Mouse (Mus musculus): ENCODE data around the gene Zmym5. TPM values are rescaled to one million over a fixed set of nuclear protein-coding genes. Genes with fewer than 3 reads are reported as not detected.
A peak's percentile ranks its signal among the peaks of the same experiment; 100 is the strongest.
"Not testable (repeated sequence)": the region's sequence is repeated elsewhere in the genome, so short reads cannot be mapped to it uniquely, and the experiment has no call there.

Zmym5 gene
- polyA plus RNA-seq, 1 experiment from 2014 or later, result 31.5 TPM

DNA sequence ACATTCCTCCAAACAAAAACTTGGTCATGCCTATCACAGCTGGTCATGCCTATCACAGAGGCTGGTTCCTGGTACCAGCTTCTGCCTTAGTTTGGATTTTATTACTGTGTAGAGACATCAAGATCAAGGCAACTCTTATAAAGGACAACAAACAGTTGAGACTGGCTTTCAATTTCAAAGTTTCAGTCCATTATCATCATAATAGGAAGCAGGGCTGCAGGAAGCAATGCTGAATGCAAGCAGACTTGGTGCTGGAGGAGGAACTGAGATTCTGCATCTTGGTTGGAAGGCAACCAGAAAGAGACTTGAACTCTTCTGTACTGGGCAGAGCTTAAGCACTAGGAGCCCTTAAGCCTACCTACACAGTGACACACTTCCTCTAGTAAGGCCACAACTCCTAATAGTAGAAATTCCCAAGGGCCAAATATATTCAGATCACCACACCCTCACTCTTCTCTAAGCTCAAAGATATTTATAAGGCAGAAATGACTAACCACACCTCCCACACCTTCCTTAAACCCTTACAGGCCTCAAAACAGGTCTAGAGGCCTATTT, 19.1 kb upstream of the Zmym5 start:
- H3K9ac ChIP-seq (replicated peaks; ENCODE audit: low read length), result no peak overlapping the region
- no peaks in the 10 kb centered on the region for H3K27me3 ChIP-seq (ENCODE audit: control insufficient read depth, insufficient read depth, low read length)
- no peak overlapping the region for H3K4me3 ChIP-seq (replicated peaks; ENCODE audit: low read depth, low read length)
- no peaks in the 10 kb centered on the region for H3K36me3 ChIP-seq (ENCODE audit: control insufficient read depth, insufficient read depth, low read length)
- H3K9me3 ChIP-seq (ENCODE audit: control insufficient read depth, low read length), result no peaks in the 10 kb centered on the region
- no peak overlapping the region for H3K4me2 ChIP-seq (ENCODE audit: low read length)
- ATAC-seq (ENCODE audit: low FRiP score, low TSS enrichment) (no peak), DNase-seq (no peak)
- no peak overlapping the region for H3K27ac ChIP-seq (replicated peaks; ENCODE audit: low read depth, low read length)
- no peaks in the 10 kb centered on the region for H3K4me1 ChIP-seq (ENCODE audit: control insufficient read depth, insufficient read depth, low read length)

- no peaks in the 10 kb centered on the region for H3K36me3 ChIP-seq (ENCODE audit: control insufficient read depth, insufficient read depth, low read length)
- ATAC-seq (ENCODE audit: low FRiP score, low TSS enrichment) (no peak), DNase-seq (no peak)
- no peaks in the 10 kb centered on the region for H3K27me3 ChIP-seq (ENCODE audit: control insufficient read depth, insufficient read depth, low read length)
- H3K4me1 ChIP-seq (ENCODE audit: control insufficient read depth, insufficient read depth, low read length), result no peaks in the 10 kb centered on the region
- H3K4me2 ChIP-seq (ENCODE audit: low read length), result no peak overlapping the region
- H3K4me3 ChIP-seq (replicated peaks; ENCODE audit: low read depth, low read length), result no peak overlapping the region
- no peak overlapping the region for H3K9ac ChIP-seq (replicated peaks; ENCODE audit: low read length)
- no peak overlapping the region for H3K27ac ChIP-seq (replicated peaks; ENCODE audit: low read depth, low read length)
- H3K9me3 ChIP-seq (ENCODE audit: control insufficient read depth, low read length), result 0 out of 2 replicates have a peak, but pooled peaks cover 2% of the 10 kb centered on the region
Observed at GRCm38 (mm10) chr14:56824562-56824961, 13.0 kb upstream of the Zmym5 start.

GRCm38 (mm10) chr14:56817616-56818015, 6.1 kb upstream of the Zmym5 start:
- no peaks in the 10 kb centered on the region for H3K27me3 ChIP-seq (ENCODE audit: control insufficient read depth, insufficient read depth, low read length)
- H3K27ac ChIP-seq (replicated peaks; ENCODE audit: low read depth, low read length), result no peak overlapping the region
- H3K9ac ChIP-seq (replicated peaks; ENCODE audit: low read length), result no peak overlapping the region
- H3K36me3 ChIP-seq (ENCODE audit: control insufficient read depth, insufficient read depth, low read length), result no peaks in the 10 kb centered on the region
- 2% methylated on average over 11 of the region's 11 CpGs for WGBS
- H3K4me3 ChIP-seq (replicated peaks; ENCODE audit: low read depth, low read length), result no peak overlapping the region
- 0 out of 2 replicates have a peak, but pooled peaks cover 2% of the 10 kb centered on the region for H3K9me3 ChIP-seq (ENCODE audit: control insufficient read depth, low read length)
- DNase-seq, result no peak
- H3K4me1 ChIP-seq (ENCODE audit: control insufficient read depth, insufficient read depth, low read length), result peaks cover 7% of the 10 kb centered on the region
- H3K4me2 ChIP-seq (ENCODE audit: low read length), result peak overlapping the region; percentile 10; the same call in 1 of the 2 replicates
- no peak for ATAC-seq (ENCODE audit: low FRiP score, low TSS enrichment)

DNA sequence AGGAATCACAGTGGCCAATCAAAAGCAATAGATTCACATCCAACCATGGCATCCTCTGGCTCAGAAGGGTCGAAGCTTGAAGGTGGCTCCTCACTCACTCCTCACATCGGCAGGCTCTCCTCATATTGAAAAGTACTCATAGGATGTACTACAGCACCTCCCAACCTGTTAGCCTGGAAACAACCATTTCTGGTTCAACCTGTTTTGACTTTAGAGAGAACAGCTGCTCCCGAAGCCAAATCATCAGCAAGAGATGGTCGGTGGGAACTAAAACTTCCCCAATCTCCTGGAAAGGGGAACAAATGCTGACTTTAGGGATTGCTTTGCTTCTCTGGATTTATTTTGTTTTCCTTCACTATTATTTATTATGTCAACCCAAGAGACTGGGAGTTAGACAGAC, 5.6 kb upstream of the Zmym5 start:
- Histone ChIP-seq H3K9me3 (ENCODE audit: control insufficient read depth, low read length) (0 out of 2 replicates have a peak, but pooled peaks cover 2% of the 10 kb centered on the region), H3K4me2 (ENCODE audit: low read length) (no peak overlapping the region), H3K27ac (replicated peaks; ENCODE audit: low read depth, low read length) (no peak overlapping the region), H3K36me3 (ENCODE audit: control insufficient read depth, insufficient read depth, low read length) (no peaks in the 10 kb centered on the region), H3K27me3 (ENCODE audit: control insufficient read depth, insufficient read depth, low read length) (no peaks in the 10 kb centered on the region), H3K4me3 (replicated peaks; ENCODE audit: low read depth, low read length) (no peak overlapping the region), H3K9ac (replicated peaks; ENCODE audit: low read length) (no peak overlapping the region), H3K4me1 (ENCODE audit: control insufficient read depth, insufficient read depth, low read length) (peaks cover 7% of the 10 kb centered on the region)
- WGBS, result 82% methylated on average over 4 of the region's 4 CpGs
- ATAC-seq (ENCODE audit: low FRiP score, low TSS enrichment) (no peak), DNase-seq (no peak)

DNA sequence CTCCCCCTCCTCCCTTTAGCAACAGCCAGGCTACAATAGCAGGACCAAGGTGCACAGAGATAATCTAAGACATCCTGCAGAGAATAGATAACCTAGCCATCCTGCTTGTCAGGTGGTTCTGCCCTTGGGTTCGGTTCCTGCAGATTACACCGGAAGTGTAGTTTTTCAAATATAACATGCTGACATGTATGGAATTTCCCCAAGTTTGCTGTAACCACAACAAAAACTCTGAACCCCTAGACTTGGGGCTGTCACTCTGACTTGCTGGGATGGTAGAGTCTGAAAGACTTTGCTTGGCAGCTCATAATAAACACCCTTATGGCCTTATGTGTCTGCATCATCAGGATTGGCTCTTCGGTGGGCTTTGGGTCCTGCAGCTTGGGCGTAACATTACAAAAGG, 5.0 kb upstream of the Zmym5 start:
- Histone ChIP-seq H3K4me2 (ENCODE audit: low read length) (no peak overlapping the region), H3K27ac (replicated peaks; ENCODE audit: low read depth, low read length) (no peak overlapping the region), H3K9ac (replicated peaks; ENCODE audit: low read length) (no peak overlapping the region), H3K27me3 (ENCODE audit: control insufficient read depth, insufficient read depth, low read length) (no peaks in the 10 kb centered on the region), H3K4me3 (replicated peaks; ENCODE audit: low read depth, low read length) (no peak overlapping the region), H3K4me1 (ENCODE audit: control insufficient read depth, insufficient read depth, low read length) (peaks cover 7% of the 10 kb centered on the region), H3K9me3 (ENCODE audit: control insufficient read depth, low read length) (0 out of 2 replicates have a peak, but pooled peaks cover 2% of the 10 kb centered on the region), H3K36me3 (ENCODE audit: control insufficient read depth, insufficient read depth, low read length) (no peaks in the 10 kb centered on the region)
- ATAC-seq (ENCODE audit: low FRiP score, low TSS enrichment) (no peak), DNase-seq (no peak)
- 96% methylated on average over 4 of the region's 4 CpGs for WGBS

- H3K4me1 ChIP-seq (ENCODE audit: control insufficient read depth, insufficient read depth, low read length), result peaks cover 20% of the 10 kb centered on the region
Observed at GRCm38 (mm10) chr14:56812520-56813036, 1.1 kb upstream of the Zmym5 start.

GRCm38 (mm10) chr14:56810781-56811690, 480 bp downstream of the Zmym5 start:
- H3K27me3 ChIP-seq (ENCODE audit: control insufficient read depth, insufficient read depth, low read length); H3K9me3 ChIP-seq (ENCODE audit: control insufficient read depth, low read length); ATAC-seq (ENCODE audit: low FRiP score, low TSS enrichment); H3K36me3 ChIP-seq (ENCODE audit: control insufficient read depth, insufficient read depth, low read length): not testable (repeated sequence)
- H3K4me3 ChIP-seq (replicated peaks; ENCODE audit: low read depth, low read length), result peak overlapping the region; percentile 63
- peak overlapping the region; percentile 53 for H3K4me2 ChIP-seq (ENCODE audit: low read length)
- H3K27ac ChIP-seq (replicated peaks; ENCODE audit: low read depth, low read length), result peak overlapping the region; percentile 86
- under 1% methylated on average over 34 of the region's 86 CpGs for WGBS
- peaks cover 20% of the 10 kb centered on the region for H3K4me1 ChIP-seq (ENCODE audit: control insufficient read depth, insufficient read depth, low read length)
- peak; percentile 63 for DNase-seq
- peak overlapping the region; percentile 72 for H3K9ac ChIP-seq (replicated peaks; ENCODE audit: low read length)

More at GRCm38 (mm10) chr14:56812520-56813036, 1.1 kb upstream of the Zmym5 start:
- peak; percentile 34 for ATAC-seq (ENCODE audit: low FRiP score, low TSS enrichment)
- peak overlapping the region; percentile 72 for H3K9ac ChIP-seq (replicated peaks; ENCODE audit: low read length)
- no peaks in the 10 kb centered on the region for H3K9me3 ChIP-seq (ENCODE audit: control insufficient read depth, low read length)
- H3K27me3 ChIP-seq (ENCODE audit: control insufficient read depth, insufficient read depth, low read length), result no peaks in the 10 kb centered on the region
- peak overlapping the region; percentile 95 for H3K27ac ChIP-seq (replicated peaks; ENCODE audit: low read depth, low read length)
- H3K36me3 ChIP-seq (ENCODE audit: control insufficient read depth, insufficient read depth, low read length), result no peaks in the 10 kb centered on the region
- H3K4me2 ChIP-seq (ENCODE audit: low read length), result peak overlapping the region; percentile 59
- under 1% methylated on average over 35 of the region's 35 CpGs for WGBS
- DNase-seq, result peak; percentile 90
- peak overlapping the region; percentile 54 for H3K4me3 ChIP-seq (replicated peaks; ENCODE audit: low read depth, low read length)

DNA sequence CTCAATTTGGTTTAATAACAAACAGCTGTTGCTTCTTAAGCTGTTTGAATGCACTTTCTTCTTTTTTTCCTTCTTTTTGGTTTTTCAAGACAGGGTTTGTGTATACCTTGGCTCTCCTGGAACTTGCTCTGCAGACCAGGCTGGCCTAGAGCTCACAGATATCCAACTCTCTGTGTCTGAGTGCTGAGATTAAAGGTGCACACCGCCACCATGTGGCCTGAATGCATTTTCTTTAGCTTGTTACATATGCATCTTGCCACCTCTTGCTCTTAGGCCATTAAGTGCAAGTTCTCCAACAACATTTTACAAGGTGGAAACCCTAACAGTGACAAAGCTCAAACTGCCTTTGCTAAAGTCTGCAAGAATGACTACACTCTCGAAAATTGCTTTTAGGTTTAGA, 18.3 kb downstream of the Zmym5 start:
- WGBS, result 44% methylated on average over 2 of the region's 2 CpGs
- Histone ChIP-seq H3K4me1 (ENCODE audit: control insufficient read depth, insufficient read depth, low read length) (no peaks in the 10 kb centered on the region), H3K27ac (replicated peaks; ENCODE audit: low read depth, low read length) (no peak overlapping the region), H3K4me3 (replicated peaks; ENCODE audit: low read depth, low read length) (no peak overlapping the region), H3K27me3 (ENCODE audit: control insufficient read depth, insufficient read depth, low read length) (no peaks in the 10 kb centered on the region), H3K9ac (replicated peaks; ENCODE audit: low read length) (no peak overlapping the region), H3K4me2 (ENCODE audit: low read length) (no peak overlapping the region), H3K9me3 (ENCODE audit: control insufficient read depth, low read length) (no peaks in the 10 kb centered on the region), H3K36me3 (ENCODE audit: control insufficient read depth, insufficient read depth, low read length) (peaks cover 67% of the 10 kb centered on the region)
- ATAC-seq (ENCODE audit: low FRiP score, low TSS enrichment) (no peak), DNase-seq (peak; percentile 78)

All from midbrain, embryonic 14.5 days (tissue).